Mouse (Mus musculus) small intestine, adult 2 months (tissue): ENCODE results near the gene Wwp2. TPM values are rescaled to one million over a fixed set of nuclear protein-coding genes. Genes with fewer than 3 reads are reported as not detected.
"Not testable (repeated sequence)": the region's sequence is repeated elsewhere in the genome, so short reads cannot be mapped to it uniquely, and the experiment has no call there.

Experiments
- H3K27ac ChIP-seq: fragments of 200-500 bp; 2 replicates; pipeline ENCODE4 v1.5.1; 2012; ENCODE audit warnings: low read depth, low read length, control low read depth, inconsistent platforms; ENCODE audit not compliant: insufficient read depth
- H3K27me3 ChIP-seq: fragments of 200-500 bp; 2 replicates; pipeline ENCODE4 v1.6.1; 2012; ENCODE audit warnings: mild to moderate bottlenecking, moderate library complexity, low read length, inconsistent platforms; ENCODE audit not compliant: control insufficient read depth, insufficient read depth
- H3K36me3 ChIP-seq: fragments of 200-500 bp; 2 replicates; pipeline ENCODE4 v1.6.1; 2012; ENCODE audit warnings: mild to moderate bottlenecking, low read length, control low read depth, inconsistent platforms; ENCODE audit not compliant: control insufficient read depth, insufficient read depth
- H3K4me1 ChIP-seq: fragments of 200-500 bp; 2 replicates; pipeline ENCODE4 v1.6.1; 2012; ENCODE audit warnings: low read length, inconsistent platforms, mixed read lengths; ENCODE audit not compliant: control insufficient read depth, insufficient read depth, insufficient read length
- H3K4me3 ChIP-seq: fragments of 200-500 bp; 2 replicates; pipeline ENCODE4 v1.5.1; 2012; ENCODE audit warnings: low read depth, mild to moderate bottlenecking, control low read depth, inconsistent platforms, low read length, moderate library complexity
- CTCF ChIP-seq: fragments of 200-500 bp; IDR thresholded peaks from 2 replicates; pipeline ENCODE4 v1.5.1; 2012; ENCODE audit warnings: low read depth, mild to moderate bottlenecking, control low read depth, inconsistent platforms, low read length, moderate library complexity, mixed read lengths; ENCODE audit not compliant: insufficient replicate concordance, insufficient read length; ENCODE audit errors: extremely low read depth
- POLR2A ChIP-seq: fragments of 200-500 bp; IDR thresholded peaks from 2 replicates; pipeline ENCODE4 v1.6.1; 2012; ENCODE audit warnings: low read depth, mild to moderate bottlenecking, control low read depth, inconsistent platforms, low read length, moderate library complexity
- WGBS: fragments of 180-500 bp; shearing (Covaris S2); methylation state at CpG from one replicate; pipeline ENCODE4 v1.1.7; 2018; 5-methylcytosine and 5-hydroxymethylcytosine counted together
- polyA plus RNA-seq: library from polyadenylated mRNA; depleted of rRNA; stranded (reverse); fragments of >200 nt; gene quantifications from 2 replicates; pipeline ENCODE4 v1.2.3, GENCODE M21; 2012

Wwp2 gene
- polyA plus RNA-seq, 1 experiment: 56.9 TPM

- no peak overlapping the region for H3K27ac ChIP-seq
- no peak for TF ChIP-seq POLR2A
- no peak for TF ChIP-seq CTCF
- peaks cover 20% of the 10 kb centered on the region for H3K36me3 ChIP-seq
- WGBS: 87% methylated on average over 4 of the region's 4 CpGs
- H3K27me3 ChIP-seq: no peaks in the 10 kb centered on the region
- H3K4me1 ChIP-seq: no peaks in the 10 kb centered on the region
- no peak overlapping the region for H3K4me3 ChIP-seq
Measured at GRCm38 (mm10) chr8:107473369-107473768, 37.2 kb downstream of the Wwp2 start.

GRCm38 (mm10) chr8:107475613-107476012 lies 39.4 kb downstream of the Wwp2 start:
- TF ChIP-seq POLR2A (no peak), CTCF (no peak)
- Histone ChIP-seq H3K4me1 (no peaks in the 10 kb centered on the region), H3K27me3 (no peaks in the 10 kb centered on the region), H3K4me3 (no peak overlapping the region), H3K36me3 (peaks cover 14% of the 10 kb centered on the region), H3K27ac (no peak overlapping the region)
- 83% methylated on average over 3 of the region's 3 CpGs for WGBS

GRCm38 (mm10) chr8:107476786-107477185 lies 40.6 kb downstream of the Wwp2 start:
- H3K4me3 ChIP-seq, H3K27ac ChIP-seq, H3K27me3 ChIP-seq, H3K4me1 ChIP-seq: not testable (repeated sequence)
- H3K36me3 ChIP-seq: peaks cover 14% of the 10 kb centered on the region
- WGBS: 90% methylated on average over 7 of the region's 7 CpGs

GRCm38 (mm10) chr8:107478728-107479127 lies 42.6 kb downstream of the Wwp2 start:
- peaks cover 12% of the 10 kb centered on the region for H3K36me3 ChIP-seq
- H3K4me3 ChIP-seq: no peak overlapping the region
- no peaks in the 10 kb centered on the region for H3K4me1 ChIP-seq
- H3K27me3 ChIP-seq: no peaks in the 10 kb centered on the region
- TF ChIP-seq CTCF (no peak), POLR2A (no peak)
- H3K27ac ChIP-seq: no peak overlapping the region
- 79% methylated on average over 6 of the region's 6 CpGs for WGBS

GRCm38 (mm10) chr8:107480436-107480835 lies 44.3 kb downstream of the Wwp2 start:
- TF ChIP-seq CTCF: no peak
- no peak for TF ChIP-seq POLR2A
- Histone ChIP-seq H3K27ac (no peak overlapping the region), H3K27me3 (no peaks in the 10 kb centered on the region), H3K36me3 (peaks cover 19% of the 10 kb centered on the region), H3K4me3 (no peak overlapping the region), H3K4me1 (no peaks in the 10 kb centered on the region)
- 89% methylated on average over 4 of the region's 4 CpGs for WGBS

GRCm38 (mm10) chr8:107483250-107483649 lies 47.1 kb downstream of the Wwp2 start:
- no peak for TF ChIP-seq CTCF
- no peak for TF ChIP-seq POLR2A
- peaks cover 18% of the 10 kb centered on the region for H3K36me3 ChIP-seq
- H3K27me3 ChIP-seq: no peaks in the 10 kb centered on the region
- H3K27ac ChIP-seq: no peak overlapping the region
- H3K4me3 ChIP-seq: no peak overlapping the region
- H3K4me1 ChIP-seq: no peaks in the 10 kb centered on the region
- 53% methylated on average over 8 of the region's 8 CpGs for WGBS

- Histone ChIP-seq H3K4me1 (peaks cover 8% of the 10 kb centered on the region; the same call in 1 of the 2 replicates), H3K36me3 (peaks cover 18% of the 10 kb centered on the region), H3K4me3 (no peak overlapping the region), H3K27ac (no peak overlapping the region), H3K27me3 (no peaks in the 10 kb centered on the region)
- TF ChIP-seq CTCF (no peak), POLR2A (no peak)
Measured at GRCm38 (mm10) chr8:107484956-107485355, 48.8 kb downstream of the Wwp2 start.

GRCm38 (mm10) chr8:107488551-107488950 lies 52.4 kb downstream of the Wwp2 start:
- no peak overlapping the region for H3K27ac ChIP-seq
- WGBS: 87% methylated on average over 4 of the region's 4 CpGs
- H3K36me3 ChIP-seq: peaks cover 12% of the 10 kb centered on the region
- H3K27me3 ChIP-seq: no peaks in the 10 kb centered on the region
- no peak overlapping the region for H3K4me3 ChIP-seq
- TF ChIP-seq CTCF (no peak), POLR2A (no peak)
- peaks cover 8% of the 10 kb centered on the region; the same call in 1 of the 2 replicates for H3K4me1 ChIP-seq
